Mouse (Mus musculus) lung, embryonic 15.5 days (tissue): ENCODE results near the gene 4930548H24Rik. TPM values are rescaled to one million over a fixed set of nuclear protein-coding genes. Genes with fewer than 3 reads are reported as not detected.

ENCODE experiments used
- polyA plus RNA-seq: library from polyadenylated mRNA; unstranded; fragments of >200 nt; fragmentation: Nextera tagmentation; extraction: Ambion mirVana; gene quantifications from 2 replicates; pipeline ENCODE4 v1.2.1, GENCODE M21; 2015

4930548H24Rik gene
- polyA plus RNA-seq, 1 experiment from 2014 or later = not detected

Other genes starting within 250 kb of the 4930548H24Rik start
- 155 and 167 TPM in 2 replicates for gene Nrbp1, start 244.9 kb upstream of the 4930548H24Rik start, polyA plus RNA-seq
- gene Gm9970, start 244.5 kb upstream of the 4930548H24Rik start, polyA plus RNA-seq = 0.40 and 0.64 TPM in 2 replicates
- 36.4 and 37.9 TPM in 2 replicates for gene Krtcap3, start 234.0 kb upstream of the 4930548H24Rik start, polyA plus RNA-seq
- 33.8 and 37.2 TPM in 2 replicates for gene Ift172, start 194.6 kb upstream of the 4930548H24Rik start, polyA plus RNA-seq
- 51.5 and 54.8 TPM in 2 replicates for gene Fndc4, start 189.7 kb upstream of the 4930548H24Rik start, polyA plus RNA-seq
- 0.07 and 0.16 TPM in 2 replicates for gene Gckr, start 188.3 kb upstream of the 4930548H24Rik start, polyA plus RNA-seq
- 48.2 and 55.3 TPM in 2 replicates for gene Zfp512, start 33.3 kb upstream of the 4930548H24Rik start, polyA plus RNA-seq
- 57.2 and 63.8 TPM in 2 replicates for gene Gpn1, start 9.0 kb downstream of the 4930548H24Rik start, polyA plus RNA-seq
- gene Slc4a1ap, start 41.3 kb downstream of the 4930548H24Rik start, polyA plus RNA-seq = 23.4 and 31.2 TPM in 2 replicates
- 20.9 and 24.4 TPM in 2 replicates for gene Supt7l, start 42.1 kb downstream of the 4930548H24Rik start, polyA plus RNA-seq
- gene Mrpl33, start 111.2 kb downstream of the 4930548H24Rik start, polyA plus RNA-seq = 275 and 287 TPM in 2 replicates
- 3.0 and 3.7 TPM in 2 replicates for gene Rbks, start 211.9 kb downstream of the 4930548H24Rik start, polyA plus RNA-seq
- 56.1 and 59.9 TPM in 2 replicates for gene Babam2, start 211.9 kb downstream of the 4930548H24Rik start, polyA plus RNA-seq